Mouse (Mus musculus) kidney, adult 2 months (tissue): ENCODE results near the gene Epn2.

Experiments used
- CTCF ChIP-seq: fragments of 200-500 bp; conservative IDR thresholded peaks from 2 replicates; pipeline ENCODE4 v1.5.1; 2011; ENCODE audit warnings: low read depth, mild to moderate bottlenecking, control low read depth, low read length, moderate library complexity, mixed read lengths; ENCODE audit not compliant: insufficient read depth, insufficient read length
- POLR2A ChIP-seq: fragments of 200-500 bp; IDR thresholded peaks from one replicate; pipeline ENCODE4 v1.6.1; 2011; ENCODE audit warnings: low read depth, low read length, control low read depth

DNA sequence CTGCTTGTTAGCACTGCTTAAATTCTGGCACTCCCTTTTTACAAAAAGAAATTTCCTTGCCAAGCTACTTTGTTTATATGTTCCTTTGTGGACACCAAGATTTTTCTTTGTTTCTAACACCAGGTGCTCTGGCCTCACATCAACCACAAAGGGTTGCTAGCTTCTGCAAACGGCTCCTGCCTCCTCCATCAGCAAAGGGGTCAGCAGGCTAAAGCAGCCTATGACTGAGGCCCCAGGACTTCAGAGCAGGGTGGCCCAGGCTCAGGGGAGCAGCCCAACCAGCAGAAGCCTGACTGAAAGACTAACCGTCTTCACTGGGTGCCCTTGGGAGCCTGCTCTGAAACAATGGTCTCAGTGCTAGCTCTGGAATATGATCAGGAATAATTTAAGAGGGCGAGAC, 22.0 kb upstream of the Epn2 start:
- no peak for TF ChIP-seq POLR2A
- TF ChIP-seq CTCF, result no peak
